Mouse (Mus musculus): ENCODE data around the gene Drd3.

GRCm38 (mm10) chr16:43709432-43710133 lies 44.2 kb upstream of the Drd3 start:
- TF ChIP-seq CTCF (IDR thresholded peaks at IDR 0.05; ENCODE audit: extremely low read depth, insufficient read depth, insufficient read length, insufficient replicate concordance) (no peak), POLR2A (IDR thresholded peaks at IDR 0.05; ENCODE audit: low read depth, low read length) (0 out of 2 replicates have a peak, but pooled peaks have one; percentile 1)

Measured in spleen, adult 2 months (tissue).